Mouse (Mus musculus) brain, embryonic 14.5 days (tissue): ENCODE data around the gene Sri. TPM values are rescaled to one million over a fixed set of nuclear protein-coding genes. Genes with fewer than 3 reads are reported as not detected.
A peak's percentile ranks its signal among the peaks of the same experiment; 100 is the strongest.
"Not testable (repeated sequence)": the region's sequence is repeated elsewhere in the genome, so short reads cannot be mapped to it uniquely, and the experiment has no call there.

Source experiments
- DNase-seq: peaks from one replicate; pipeline ENCODE4 v3.0.0-alpha.2; 2011; ENCODE audit warnings: low read depth
- CTCF ChIP-seq: fragments of 200-500 bp; IDR thresholded peaks from 2 replicates; pipeline ENCODE4 v1.5.1; 2012; ENCODE audit warnings: inconsistent platforms, mild to moderate bottlenecking, moderate library complexity, borderline replicate concordance; ENCODE audit not compliant: insufficient read depth, insufficient read length; ENCODE audit errors: extremely low read depth
- POLR2A ChIP-seq: fragments of 200-500 bp; IDR thresholded peaks from 2 replicates; pipeline ENCODE4 v1.6.1; 2012; ENCODE audit warnings: mild to moderate bottlenecking, inconsistent platforms, borderline replicate concordance; ENCODE audit not compliant: poor library complexity, insufficient read depth, insufficient read length, severe bottlenecking; ENCODE audit errors: extremely low read depth
- polyA plus RNA-seq: library from polyadenylated mRNA; depleted of rRNA; stranded (reverse); fragments of >200 nt; gene quantifications from 2 replicates; pipeline ENCODE4 v1.2.3, GENCODE M21; 2012; rRNA removed

The Sri gene
- polyA plus RNA-seq = 103 and 108 TPM in 2 replicates

GRCm38 (mm10) chr5:8045855-8046254, at the start of gene Sri:
Sri (plus strand) TSS chr5:8046078.
- no peak for DNase-seq

DNA sequence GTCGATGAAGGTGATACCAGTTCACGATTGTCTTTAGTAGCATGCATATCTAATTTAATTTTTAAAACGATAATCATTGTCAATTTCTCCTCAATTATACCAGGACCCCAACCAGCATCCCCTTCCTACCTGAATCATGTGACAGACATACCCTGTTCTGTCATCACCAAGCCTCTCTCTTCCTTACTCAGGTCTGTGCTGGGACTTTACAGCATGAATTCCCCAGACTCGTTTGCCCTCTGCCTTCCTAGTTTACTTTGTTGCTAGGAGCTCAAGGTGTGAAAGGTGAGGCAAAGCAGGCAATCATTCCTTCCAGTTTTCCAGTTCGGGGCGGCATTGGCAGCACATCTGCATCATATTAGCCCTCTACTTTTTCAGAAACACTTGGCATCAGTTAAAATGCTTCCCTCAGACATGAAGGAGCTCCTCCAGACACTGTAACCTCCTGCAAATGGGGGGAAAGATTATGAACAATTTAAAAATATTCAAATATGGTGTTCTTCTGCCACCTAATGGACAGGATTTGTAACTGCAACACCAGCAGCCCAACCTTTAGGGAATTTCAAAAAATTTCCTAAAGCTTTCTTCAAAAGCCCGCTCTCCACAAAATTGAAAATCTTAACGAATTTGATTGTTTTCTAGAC, 49.4 kb upstream of the Sri start:
- TF ChIP-seq POLR2A (no peak), CTCF (0 out of 2 replicates have a peak, but pooled peaks have one; percentile 8)
- peak; percentile 66 for DNase-seq

More at GRCm38 (mm10) chr5:8045855-8046254, at the start of gene Sri:
- TF ChIP-seq POLR2A (no peak), CTCF (no peak)

- no peak for DNase-seq
- TF ChIP-seq POLR2A = no peak
- TF ChIP-seq CTCF = no peak
Observed at GRCm38 (mm10) chr5:7997086-7997485, 48.8 kb upstream of the Sri start.

- DNase-seq = no peak
- TF ChIP-seq POLR2A = no peak
- TF ChIP-seq CTCF = no peak
Observed at GRCm38 (mm10) chr5:8000466-8000865, 45.4 kb upstream of the Sri start.

GRCm38 (mm10) chr5:8002827-8003226, 43.1 kb upstream of the Sri start:
- no peak for DNase-seq
- TF ChIP-seq POLR2A (no peak), CTCF (no peak)

- no peak for DNase-seq
- TF ChIP-seq POLR2A = no peak
- no peak for TF ChIP-seq CTCF
Observed at GRCm38 (mm10) chr5:8013276-8013675, 32.6 kb upstream of the Sri start.

- not testable (repeated sequence) for DNase-seq
Observed at GRCm38 (mm10) chr5:8034596-8034995, 11.3 kb upstream of the Sri start.

DNA sequence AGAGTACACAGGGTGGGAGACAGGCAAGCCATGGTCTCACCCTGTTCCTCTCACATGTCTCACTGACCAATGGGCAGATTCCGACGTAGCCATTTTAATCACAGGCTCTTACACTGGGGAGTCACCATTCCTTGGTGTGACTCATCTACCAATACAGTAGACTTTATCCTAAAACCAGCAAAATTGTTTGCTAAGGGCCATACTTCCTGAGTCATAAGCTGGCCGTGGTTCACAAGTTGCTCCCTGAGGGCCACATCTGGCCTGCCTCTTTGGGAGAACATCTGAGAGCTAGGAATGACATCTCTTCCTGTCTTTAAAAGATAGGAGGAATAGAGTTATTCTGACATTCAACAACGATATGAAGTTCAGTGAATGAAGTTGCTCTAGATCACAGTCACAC, 7.9 kb downstream of the Sri start:
- TF ChIP-seq POLR2A (no peak), CTCF (no peak)
- DNase-seq = no peak

DNA sequence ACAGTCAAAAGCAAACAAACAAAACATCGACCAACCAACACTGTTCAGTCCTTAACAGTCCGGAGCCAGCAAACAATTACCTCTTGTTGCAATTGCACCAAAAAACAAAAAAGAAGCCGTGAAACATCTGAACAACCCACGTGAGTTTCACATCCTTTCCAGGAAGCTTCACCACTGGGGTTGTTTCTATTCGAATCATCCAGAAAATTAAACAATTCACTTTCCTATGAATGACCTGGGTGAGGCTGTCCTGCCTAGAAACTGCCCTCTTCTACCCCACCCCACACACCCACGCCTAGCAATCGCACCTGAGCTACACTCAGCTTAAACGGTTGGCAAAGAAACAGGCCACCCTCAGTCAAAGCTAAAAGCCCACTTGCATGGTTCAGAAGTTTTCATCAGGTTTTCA, 9.8 kb downstream of the Sri start:
- DNase-seq = no peak
- TF ChIP-seq CTCF = no peak
- no peak for TF ChIP-seq POLR2A

GRCm38 (mm10) chr5:8056141-8057017, 10.5 kb downstream of the Sri start:
- TF ChIP-seq CTCF (0 out of 2 replicates have a peak, but pooled peaks have one; percentile 16), POLR2A (peak; percentile 66)
- peak; percentile 79 for DNase-seq

DNA sequence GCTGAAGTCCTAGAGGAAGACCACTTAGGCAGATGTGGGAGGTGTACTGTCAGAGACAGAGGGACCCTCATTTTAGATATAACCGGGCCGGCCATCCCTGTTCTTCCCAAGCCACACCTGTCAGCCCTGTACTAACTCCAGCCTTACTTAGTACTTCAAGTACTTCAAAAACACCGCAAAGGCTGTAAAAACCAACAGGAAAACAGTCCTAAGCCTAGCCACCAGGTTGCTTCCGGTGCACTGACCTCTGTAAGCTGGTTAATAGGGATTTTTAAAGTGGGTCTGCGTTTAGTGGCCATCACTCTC, 11.1 kb downstream of the Sri start:
- peak; percentile 27 for DNase-seq
- no peak for TF ChIP-seq CTCF
- TF ChIP-seq POLR2A = no peak

- TF ChIP-seq CTCF (no peak), POLR2A (no peak)
- DNase-seq = no peak
Observed at GRCm38 (mm10) chr5:8058056-8058455, 12.2 kb downstream of the Sri start.
